Mouse (Mus musculus) hindbrain, embryonic 12.5 days (tissue): ENCODE results near the gene Atl1. TPM values are rescaled to one million over a fixed set of nuclear protein-coding genes. Genes with fewer than 3 reads are reported as not detected.

Source experiments
- ATAC-seq: fragments of 200-750 bp; cut with Nextera tagmentation; 2 replicates; pipeline ENCODE4 v1.8.0; 2017; ENCODE audit warnings: moderate TSS enrichment; ENCODE audit not compliant: low FRiP score
- H3K27ac ChIP-seq: fragments of 300-500 bp; sonication (generic); 2 replicates; pipeline ENCODE4 v1.5.1; 2016; ENCODE audit warnings: mild to moderate bottlenecking
- H3K27me3 ChIP-seq: fragments of 300-500 bp; sonication (generic); 2 replicates; pipeline ENCODE4 v1.6.1; 2016; ENCODE audit warnings: mild to moderate bottlenecking
- H3K36me3 ChIP-seq: fragments of 300-500 bp; sonication (generic); 2 replicates; pipeline ENCODE4 v1.6.1; 2016; ENCODE audit warnings: mild to moderate bottlenecking
- H3K4me1 ChIP-seq: fragments of 300-500 bp; sonication (generic); 2 replicates; pipeline ENCODE4 v1.6.1; 2016
- H3K4me2 ChIP-seq: fragments of 300-500 bp; sonication (generic); replicated peaks from 2 replicates; pipeline ENCODE4 v1.6.1; 2016; ENCODE audit warnings: mild to moderate bottlenecking
- H3K4me3 ChIP-seq: fragments of 300-500 bp; sonication (generic); 2 replicates; pipeline ENCODE4 v1.5.1; 2016; ENCODE audit warnings: mild to moderate bottlenecking
- H3K9ac ChIP-seq: fragments of 300-500 bp; sonication (generic); 2 replicates; pipeline ENCODE4 v1.6.1; 2016; ENCODE audit warnings: mild to moderate bottlenecking, moderate library complexity
- H3K9me3 ChIP-seq: fragments of 300-500 bp; sonication (generic); replicated peaks from 2 replicates; pipeline ENCODE4 v1.6.1; 2016; ENCODE audit warnings: mild to moderate bottlenecking
- WGBS: fragments of 180-500 bp; shearing (Covaris S2); methylation state at CpG from one replicate; pipeline ENCODE4 v1.1.7; 2016; 5-methylcytosine and 5-hydroxymethylcytosine counted together
- polyA plus RNA-seq: library from polyadenylated mRNA; unstranded; fragments of >200 nt; fragmentation: Nextera tagmentation; extraction: Ambion mirVana; gene quantifications from 2 replicates; pipeline ENCODE4 v1.2.1, GENCODE M21; 2016

Gene Atl1
- polyA plus RNA-seq, 1 experiment from 2014 or later, result 71.5 TPM

GRCm38 (mm10) chr12:69965644-69966043 lies 73.2 kb downstream of the Atl1 start:
- 91% methylated on average over 3 of the region's 3 CpGs for WGBS

GRCm38 (mm10) chr12:69966071-69966470 lies 73.7 kb downstream of the Atl1 start:
- Histone ChIP-seq H3K9ac (no peak overlapping the region), H3K27ac (no peak overlapping the region), H3K4me3 (no peak overlapping the region), H3K36me3 (peaks cover 75% of the 10 kb centered on the region), H3K27me3 (no peaks in the 10 kb centered on the region), H3K9me3 (no peaks in the 10 kb centered on the region), H3K4me2 (no peak overlapping the region), H3K4me1 (no peaks in the 10 kb centered on the region)
- ATAC-seq, result no peak
- WGBS, result 92% methylated on average over 5 of the region's 5 CpGs

More at GRCm38 (mm10) chr12:69965644-69966043, 73.2 kb downstream of the Atl1 start:
- Histone ChIP-seq H3K27me3 (no peaks in the 10 kb centered on the region), H3K27ac (no peak overlapping the region), H3K9ac (no peak overlapping the region), H3K4me3 (no peak overlapping the region), H3K9me3 (no peaks in the 10 kb centered on the region), H3K4me1 (no peaks in the 10 kb centered on the region), H3K4me2 (no peak overlapping the region), H3K36me3 (peaks cover 75% of the 10 kb centered on the region)
- no peak for ATAC-seq

- Histone ChIP-seq H3K9ac (no peak overlapping the region), H3K27ac (no peak overlapping the region), H3K4me3 (no peak overlapping the region), H3K36me3 (peaks cover 74% of the 10 kb centered on the region), H3K27me3 (no peaks in the 10 kb centered on the region), H3K4me1 (no peaks in the 10 kb centered on the region), H3K9me3 (no peaks in the 10 kb centered on the region), H3K4me2 (no peak overlapping the region)
- no peak for ATAC-seq
- WGBS, result 95% methylated on average over 6 of the region's 6 CpGs
Measured at GRCm38 (mm10) chr12:69967112-69967511, 74.7 kb downstream of the Atl1 start.

GRCm38 (mm10) chr12:69968154-69968553 lies 75.7 kb downstream of the Atl1 start:
- no peak overlapping the region for H3K4me2 ChIP-seq
- H3K9ac ChIP-seq, result no peak overlapping the region
- H3K27me3 ChIP-seq, result no peaks in the 10 kb centered on the region
- no peaks in the 10 kb centered on the region for H3K9me3 ChIP-seq
- no peak for ATAC-seq
- 80% methylated on average over 5 of the region's 5 CpGs for WGBS
- no peak overlapping the region for H3K27ac ChIP-seq
- H3K4me1 ChIP-seq, result no peaks in the 10 kb centered on the region
- H3K4me3 ChIP-seq, result no peak overlapping the region
- H3K36me3 ChIP-seq, result peaks cover 68% of the 10 kb centered on the region

- Histone ChIP-seq H3K27ac (no peak overlapping the region), H3K4me3 (no peak overlapping the region), H3K27me3 (no peaks in the 10 kb centered on the region), H3K9ac (no peak overlapping the region), H3K36me3 (peaks cover 38% of the 10 kb centered on the region), H3K4me1 (0 out of 2 replicates have a peak, but pooled peaks cover 8% of the 10 kb centered on the region), H3K4me2 (no peak overlapping the region), H3K9me3 (no peaks in the 10 kb centered on the region)
- ATAC-seq, result no peak
Measured at GRCm38 (mm10) chr12:69973666-69974065, 81.3 kb downstream of the Atl1 start.

- Histone ChIP-seq H3K27ac (no peak overlapping the region), H3K27me3 (no peaks in the 10 kb centered on the region), H3K36me3 (peaks cover 20% of the 10 kb centered on the region), H3K9ac (no peak overlapping the region), H3K4me1 (peaks cover 11% of the 10 kb centered on the region; the same call in 1 of the 2 replicates), H3K4me3 (no peak overlapping the region), H3K4me2 (no peak overlapping the region), H3K9me3 (no peaks in the 10 kb centered on the region)
- no peak for ATAC-seq
- WGBS, result 90% methylated on average over 6 of the region's 6 CpGs
Measured at GRCm38 (mm10) chr12:69976688-69977087, 84.3 kb downstream of the Atl1 start.

GRCm38 (mm10) chr12:69977376-69977998 lies 85.1 kb downstream of the Atl1 start:
- H3K9me3 ChIP-seq, result no peaks in the 10 kb centered on the region
- H3K4me1 ChIP-seq, result peaks cover 11% of the 10 kb centered on the region; the same call in 1 of the 2 replicates
- no peak overlapping the region for H3K4me3 ChIP-seq
- H3K4me2 ChIP-seq, result no peak overlapping the region
- no peak overlapping the region for H3K27ac ChIP-seq
- 79% methylated on average over 9 of the region's 9 CpGs for WGBS
- no peak for ATAC-seq
- H3K27me3 ChIP-seq, result no peaks in the 10 kb centered on the region
- H3K9ac ChIP-seq, result no peak overlapping the region
- peaks cover 20% of the 10 kb centered on the region for H3K36me3 ChIP-seq

- ATAC-seq, result no peak
Measured at GRCm38 (mm10) chr12:69982874-69983273, 90.5 kb downstream of the Atl1 start.

GRCm38 (mm10) chr12:69985546-69985945 lies 93.1 kb downstream of the Atl1 start:
- Histone ChIP-seq H3K9ac (peak overlapping the region; percentile 94; the same call in 1 of the 2 replicates), H3K4me1 (peaks cover 15% of the 10 kb centered on the region), H3K4me3 (peak overlapping the region; percentile 89), H3K9me3 (no peaks in the 10 kb centered on the region), H3K27ac (no peak overlapping the region), H3K27me3 (no peaks in the 10 kb centered on the region; the same call in 1 of the 2 replicates), H3K36me3 (peaks cover 28% of the 10 kb centered on the region), H3K4me2 (peak overlapping the region; percentile 77)
- ATAC-seq, result no peak
- WGBS, result 42% methylated on average over 4 of the region's 4 CpGs

More at GRCm38 (mm10) chr12:69982874-69983273, 90.5 kb downstream of the Atl1 start:
- Histone ChIP-seq H3K4me2 (no peak overlapping the region), H3K27me3 (no peaks in the 10 kb centered on the region), H3K9ac (no peak overlapping the region), H3K4me1 (peaks cover 15% of the 10 kb centered on the region), H3K27ac (no peak overlapping the region), H3K36me3 (peaks cover 31% of the 10 kb centered on the region), H3K4me3 (no peak overlapping the region), H3K9me3 (no peaks in the 10 kb centered on the region)
- 76% methylated on average over 5 of the region's 5 CpGs for WGBS

- Histone ChIP-seq H3K4me2 (peak overlapping the region; percentile 77), H3K4me3 (peak overlapping the region; percentile 89), H3K9me3 (no peaks in the 10 kb centered on the region), H3K36me3 (peaks cover 23% of the 10 kb centered on the region; the same call in 1 of the 2 replicates), H3K9ac (peak overlapping the region; percentile 94), H3K27ac (peak overlapping the region; percentile 92), H3K4me1 (peaks cover 13% of the 10 kb centered on the region), H3K27me3 (no peaks in the 10 kb centered on the region; the same call in 1 of the 2 replicates)
- WGBS, result under 1% methylated on average over 35 of the region's 36 CpGs
- ATAC-seq, result peak; percentile 73
Measured at GRCm38 (mm10) chr12:69986241-69986762, 93.9 kb downstream of the Atl1 start.

- Histone ChIP-seq H3K9ac (peak within 1 kb of the TSS; percentile 94), H3K9me3 (no peaks in the 10 kb centered on the region), H3K4me2 (peak within 1 kb of the TSS; percentile 77), H3K4me3 (peak within 1 kb of the TSS; percentile 89), H3K27ac (peak within 1 kb of the TSS; percentile 92), H3K36me3 (peaks cover 20% of the 10 kb centered on the region; the same call in 1 of the 2 replicates), H3K27me3 (no peaks in the 10 kb centered on the region; the same call in 1 of the 2 replicates), H3K4me1 (peaks cover 13% of the 10 kb centered on the region)
- peak; percentile 94 for ATAC-seq
- under 1% methylated on average over 83 of the region's 102 CpGs for WGBS
Measured at GRCm38 (mm10) chr12:69986786-69987497, 94.5 kb downstream of the Atl1 start, which contains the start of gene Sav1. Sav1 (minus strand) TSS chr12:69987002.

- H3K27me3 ChIP-seq, result no peaks in the 10 kb centered on the region
- H3K4me1 ChIP-seq, result no peaks in the 10 kb centered on the region
- H3K4me2 ChIP-seq, result no peak overlapping the region
- H3K36me3 ChIP-seq, result no peaks in the 10 kb centered on the region
- WGBS, result 77% methylated on average over 3 of the region's 3 CpGs
- H3K4me3 ChIP-seq, result no peak overlapping the region
- no peak overlapping the region for H3K27ac ChIP-seq
- H3K9ac ChIP-seq, result no peak overlapping the region
- H3K9me3 ChIP-seq, result no peaks in the 10 kb centered on the region
- ATAC-seq, result no peak
Measured at GRCm38 (mm10) chr12:69995382-69995781, 103.0 kb downstream of the Atl1 start.
